Mouse (Mus musculus): ENCODE data around the gene 5031439G07Rik. TPM values are rescaled to one million over a fixed set of nuclear protein-coding genes. Genes with fewer than 3 reads are reported as not detected.

The 5031439G07Rik gene
- polyA plus RNA-seq, 1 experiment from 2014 or later: 4.0 TPM

DNA sequence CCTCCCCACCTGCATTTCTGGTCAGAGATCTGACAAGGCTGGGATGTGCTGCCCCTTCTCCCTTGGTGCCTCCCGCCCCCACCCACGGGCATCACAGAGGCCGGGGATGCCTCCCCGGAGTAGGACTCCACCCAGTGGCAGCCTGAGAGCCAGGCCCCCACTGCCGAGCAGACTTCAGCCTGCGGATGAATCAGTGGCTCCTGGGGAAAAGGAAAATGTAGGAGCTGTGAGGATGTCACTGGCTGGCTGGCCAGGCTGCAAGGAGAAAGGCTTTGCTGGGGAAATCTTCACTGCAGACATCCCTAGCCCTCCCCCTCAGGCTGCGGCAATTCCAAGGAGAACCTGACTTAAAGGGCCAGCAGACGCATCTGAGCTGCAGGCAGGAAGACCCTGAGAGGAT, 27.7 kb downstream of the 5031439G07Rik start:
- H3K9me3 ChIP-seq (ENCODE audit: low read length): no peaks in the 10 kb centered on the region
- H3K4me2 ChIP-seq (ENCODE audit: low read depth, low read length): no peak overlapping the region
- H3K27ac ChIP-seq (ENCODE audit: low read depth): no peak overlapping the region
- ATAC-seq: no peak
- H3K36me3 ChIP-seq (replicated peaks; ENCODE audit: insufficient read depth, low read length): no peaks in the 10 kb centered on the region
- no peak for DNase-seq
- H3K4me1 ChIP-seq (ENCODE audit: insufficient read depth): no peaks in the 10 kb centered on the region
- 53% methylated on average over 8 of the region's 8 CpGs for WGBS (ENCODE audit: insufficient replicate concordance)
- TF ChIP-seq EP300 (IDR thresholded peaks at IDR 0.05; ENCODE audit: low read depth) (no peak), CTCF (IDR thresholded peaks at IDR 0.05; ENCODE audit: low read depth) (no peak)
- H3K27me3 ChIP-seq (ENCODE audit: insufficient read depth, low read length): no peaks in the 10 kb centered on the region
- no peak overlapping the region for H3K9ac ChIP-seq (replicated peaks)
- no peak overlapping the region for H3K4me3 ChIP-seq (ENCODE audit: low read depth, low read length)

GRCm38 (mm10) chr15:84959891-84960290, 28.5 kb downstream of the 5031439G07Rik start:
- no peak overlapping the region for H3K9ac ChIP-seq (replicated peaks)
- H3K4me1 ChIP-seq (ENCODE audit: insufficient read depth): no peaks in the 10 kb centered on the region
- no peaks in the 10 kb centered on the region for H3K27me3 ChIP-seq (ENCODE audit: insufficient read depth, low read length)
- no peak overlapping the region for H3K4me2 ChIP-seq (ENCODE audit: low read depth, low read length)
- no peak for DNase-seq
- 0 out of 2 replicates have a peak, but pooled peaks cover 5% of the 10 kb centered on the region for H3K36me3 ChIP-seq (replicated peaks; ENCODE audit: insufficient read depth, low read length)
- H3K4me3 ChIP-seq (ENCODE audit: low read depth, low read length): no peak overlapping the region
- TF ChIP-seq EP300 (IDR thresholded peaks at IDR 0.05; ENCODE audit: low read depth) (no peak), CTCF (IDR thresholded peaks at IDR 0.05; ENCODE audit: low read depth) (no peak)
- H3K27ac ChIP-seq (ENCODE audit: low read depth): no peak overlapping the region
- no peaks in the 10 kb centered on the region for H3K9me3 ChIP-seq (ENCODE audit: low read length)
- no peak for ATAC-seq
- WGBS (ENCODE audit: insufficient replicate concordance): 65% methylated on average over 6 of the region's 6 CpGs

DNA sequence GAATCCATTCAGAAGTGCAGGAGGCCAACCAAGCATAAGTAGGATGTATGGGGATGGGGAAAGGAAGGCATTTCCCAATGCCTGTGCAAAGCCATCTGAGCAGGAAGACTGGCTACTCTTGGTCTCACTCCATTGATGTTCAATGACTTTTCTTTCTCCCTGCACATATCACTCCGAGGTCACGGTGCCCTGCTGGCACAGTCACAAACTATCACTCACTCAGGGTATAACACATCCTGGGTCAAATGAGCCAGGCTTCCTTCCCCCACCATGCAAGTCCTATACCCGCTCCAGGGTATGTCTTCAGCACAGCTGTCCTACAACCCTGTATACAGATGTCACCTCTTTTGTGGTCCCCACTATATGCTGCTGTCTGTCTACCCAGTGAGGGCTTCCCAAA, 30.0 kb downstream of the 5031439G07Rik start:
- Histone ChIP-seq H3K27me3 (ENCODE audit: insufficient read depth, low read length) (no peaks in the 10 kb centered on the region), H3K4me2 (ENCODE audit: low read depth, low read length) (no peak overlapping the region), H3K4me3 (ENCODE audit: low read depth, low read length) (no peak overlapping the region), H3K9ac (replicated peaks) (no peak overlapping the region), H3K36me3 (replicated peaks; ENCODE audit: insufficient read depth, low read length) (peaks cover 10% of the 10 kb centered on the region), H3K4me1 (ENCODE audit: insufficient read depth) (no peaks in the 10 kb centered on the region), H3K27ac (ENCODE audit: low read depth) (no peak overlapping the region), H3K9me3 (ENCODE audit: low read length) (no peaks in the 10 kb centered on the region)
- 77% methylated on average over 3 of the region's 3 CpGs for WGBS (ENCODE audit: insufficient replicate concordance)
- DNase-seq (no peak), ATAC-seq (no peak)
- no peak for TF ChIP-seq CTCF (IDR thresholded peaks at IDR 0.05; ENCODE audit: low read depth)
- no peak for TF ChIP-seq EP300 (IDR thresholded peaks at IDR 0.05; ENCODE audit: low read depth)

- Histone ChIP-seq H3K4me2 (ENCODE audit: low read depth, low read length) (no peak overlapping the region), H3K36me3 (replicated peaks; ENCODE audit: insufficient read depth, low read length) (peaks cover 10% of the 10 kb centered on the region), H3K4me3 (ENCODE audit: low read depth, low read length) (no peak overlapping the region), H3K9ac (replicated peaks) (no peak overlapping the region), H3K4me1 (ENCODE audit: insufficient read depth) (no peaks in the 10 kb centered on the region), H3K27ac (ENCODE audit: low read depth) (no peak overlapping the region), H3K9me3 (ENCODE audit: low read length) (no peaks in the 10 kb centered on the region), H3K27me3 (ENCODE audit: insufficient read depth, low read length) (no peaks in the 10 kb centered on the region)
- TF ChIP-seq EP300 (IDR thresholded peaks at IDR 0.05; ENCODE audit: low read depth) (no peak), CTCF (IDR thresholded peaks at IDR 0.05; ENCODE audit: low read depth) (no peak)
- 74% methylated on average over 3 of the region's 3 CpGs for WGBS (ENCODE audit: insufficient replicate concordance)
- ATAC-seq (no peak), DNase-seq (no peak)
Measured at GRCm38 (mm10) chr15:84957851-84958250, 30.5 kb downstream of the 5031439G07Rik start.

- Histone ChIP-seq H3K9ac (replicated peaks) (no peak overlapping the region), H3K4me3 (ENCODE audit: low read depth, low read length) (no peak overlapping the region), H3K36me3 (replicated peaks; ENCODE audit: insufficient read depth, low read length) (peaks cover 18% of the 10 kb centered on the region), H3K4me2 (ENCODE audit: low read depth, low read length) (no peak overlapping the region), H3K4me1 (ENCODE audit: insufficient read depth) (no peaks in the 10 kb centered on the region), H3K27me3 (ENCODE audit: insufficient read depth, low read length) (no peaks in the 10 kb centered on the region), H3K27ac (ENCODE audit: low read depth) (no peak overlapping the region), H3K9me3 (ENCODE audit: low read length) (no peaks in the 10 kb centered on the region)
- TF ChIP-seq EP300 (IDR thresholded peaks at IDR 0.05; ENCODE audit: low read depth): no peak
- no peak for TF ChIP-seq CTCF (IDR thresholded peaks at IDR 0.05; ENCODE audit: low read depth)
- DNase-seq (no peak), ATAC-seq (no peak)
- WGBS (ENCODE audit: insufficient replicate concordance): 88% methylated on average over 11 of the region's 11 CpGs
Measured at GRCm38 (mm10) chr15:84953259-84953658, 35.1 kb downstream of the 5031439G07Rik start.

GRCm38 (mm10) chr15:84950053-84950452, 38.3 kb downstream of the 5031439G07Rik start:
- Histone ChIP-seq H3K4me1 (ENCODE audit: insufficient read depth) (no peaks in the 10 kb centered on the region), H3K36me3 (replicated peaks; ENCODE audit: insufficient read depth, low read length) (peaks cover 13% of the 10 kb centered on the region), H3K4me2 (ENCODE audit: low read depth, low read length) (no peak overlapping the region), H3K9ac (replicated peaks) (no peak overlapping the region), H3K27me3 (ENCODE audit: insufficient read depth, low read length) (no peaks in the 10 kb centered on the region), H3K27ac (ENCODE audit: low read depth) (no peak overlapping the region), H3K9me3 (ENCODE audit: low read length) (no peaks in the 10 kb centered on the region), H3K4me3 (ENCODE audit: low read depth, low read length) (no peak overlapping the region)
- ATAC-seq (no peak), DNase-seq (no peak)
- TF ChIP-seq EP300 (IDR thresholded peaks at IDR 0.05; ENCODE audit: low read depth) (no peak), CTCF (IDR thresholded peaks at IDR 0.05; ENCODE audit: low read depth) (no peak)
- 81% methylated on average over 4 of the region's 4 CpGs for WGBS (ENCODE audit: insufficient replicate concordance)

- DNase-seq (no peak), ATAC-seq (no peak)
- TF ChIP-seq CTCF (IDR thresholded peaks at IDR 0.05; ENCODE audit: low read depth) (no peak), EP300 (IDR thresholded peaks at IDR 0.05; ENCODE audit: low read depth) (no peak)
- Histone ChIP-seq H3K4me2 (ENCODE audit: low read depth, low read length) (no peak overlapping the region), H3K27me3 (ENCODE audit: insufficient read depth, low read length) (no peaks in the 10 kb centered on the region), H3K27ac (ENCODE audit: low read depth) (no peak overlapping the region), H3K4me3 (ENCODE audit: low read depth, low read length) (no peak overlapping the region), H3K36me3 (replicated peaks; ENCODE audit: insufficient read depth, low read length) (peaks cover 13% of the 10 kb centered on the region), H3K9me3 (ENCODE audit: low read length) (no peaks in the 10 kb centered on the region), H3K4me1 (ENCODE audit: insufficient read depth) (no peaks in the 10 kb centered on the region), H3K9ac (replicated peaks) (no peak overlapping the region)
- WGBS (ENCODE audit: insufficient replicate concordance): 90% methylated on average over 14 of the region's 14 CpGs
Measured at GRCm38 (mm10) chr15:84948990-84949389, 39.4 kb downstream of the 5031439G07Rik start.

Data from liver, postnatal 0 days (tissue).